ENCODE assay signal across 9 mouse cellular contexts in genomic region chr5:105715531-105716124, GRCm38 (mm10). TPM values are rescaled to one million over a fixed set of nuclear protein-coding genes. Genes with fewer than 3 reads are reported as not detected.
DNase-seq lines count a peak whose midpoint lies in the region; ATAC-seq lines count a peak whose summit lies in the region.
"Had no signal": no experiment of that assay in that cellular context is flagged by ENCODE, and none has a peak within 500 bp of the region (broad histone marks: within the 10 kb centered on the region; RNA-seq: fewer than 3 reads in every experiment).

No protein-coding gene starts in this region.

- H3K4me2 ChIP-seq in hindbrain, embryonic 12.5 days (replicated peaks), result 0 out of 2 replicates have a peak overlapping the region, but pooled peaks have one; percentile 13
- no peak overlapping the region for H3K4me2 ChIP-seq in forebrain, embryonic 16.5 days (ENCODE audit: low read length)
- H3K4me2 ChIP-seq in limb, embryonic 12.5 days, result peak overlapping the region; percentile 7; the same call in 1 of the 2 replicates
- H3K4me2 ChIP-seq: liver, embryonic 15.5 days had no signal

- peak overlapping the region; percentile 64 for H3K27ac ChIP-seq in hindbrain, embryonic 12.5 days
- no peak overlapping the region for H3K27ac ChIP-seq in hindbrain, embryonic 10.5 days
- H3K27ac ChIP-seq in forebrain, embryonic 16.5 days (ENCODE audit: low read length), result no peak overlapping the region
- peak overlapping the region; percentile 82 for H3K27ac ChIP-seq in limb, embryonic 12.5 days
- H3K27ac ChIP-seq: liver, embryonic 15.5 days had no signal

- peak; percentile 38; the same call in 1 of the 2 replicates for ATAC-seq in hindbrain, embryonic 12.5 days (ENCODE audit: low FRiP score)
- ATAC-seq in forebrain, embryonic 16.5 days, result peak; percentile 61
- ATAC-seq in limb, embryonic 12.5 days (ENCODE audit: insufficient number of reproducible peaks, insufficient read depth, low FRiP score, low TSS enrichment, low read depth), result peak; percentile 66; the same call in 1 of the 2 replicates

- no peaks in the 10 kb centered on the region for H3K27me3 ChIP-seq in hindbrain, embryonic 12.5 days
- H3K27me3 ChIP-seq in hindbrain, embryonic 10.5 days (ENCODE audit: insufficient read depth, poor library complexity, severe bottlenecking), result no peaks in the 10 kb centered on the region
- H3K27me3 ChIP-seq in forebrain, embryonic 16.5 days (replicated peaks; ENCODE audit: control insufficient read depth, insufficient read depth, low read length), result no peaks in the 10 kb centered on the region
- H3K27me3 ChIP-seq in limb, embryonic 12.5 days, result no peaks in the 10 kb centered on the region
- H3K27me3 ChIP-seq: liver, embryonic 15.5 days had no signal

- peaks cover 33% of the 10 kb centered on the region for H3K4me1 ChIP-seq in hindbrain, embryonic 12.5 days
- H3K4me1 ChIP-seq in hindbrain, embryonic 10.5 days (replicated peaks), result peaks cover 29% of the 10 kb centered on the region
- H3K4me1 ChIP-seq in forebrain, embryonic 16.5 days (replicated peaks; ENCODE audit: control insufficient read depth, insufficient read depth, low read length), result peaks cover 36% of the 10 kb centered on the region
- H3K4me1 ChIP-seq in limb, embryonic 12.5 days (replicated peaks), result peaks cover 30% of the 10 kb centered on the region

- WGBS in hindbrain, embryonic 12.5 days, result 56% methylated on average over 10 of the region's 10 CpGs
- 68% methylated on average over 10 of the region's 10 CpGs for WGBS in hindbrain, embryonic 10.5 days
- 17% methylated on average over 10 of the region's 10 CpGs for WGBS in forebrain, embryonic 16.5 days
- 56% methylated on average over 10 of the region's 10 CpGs for WGBS in limb, embryonic 12.5 days

- 0 out of 2 replicates have a peak, but pooled peaks cover 7% of the 10 kb centered on the region for H3K36me3 ChIP-seq in hindbrain, embryonic 12.5 days
- peaks cover 41% of the 10 kb centered on the region for H3K36me3 ChIP-seq in hindbrain, embryonic 10.5 days
- no peaks in the 10 kb centered on the region for H3K36me3 ChIP-seq in forebrain, embryonic 16.5 days (ENCODE audit: control insufficient read depth, insufficient read depth)
- H3K36me3 ChIP-seq in limb, embryonic 12.5 days, result 0 out of 2 replicates have a peak, but pooled peaks cover 4% of the 10 kb centered on the region
- H3K36me3 ChIP-seq: liver, embryonic 15.5 days had no signal

- no peak for DNase-seq in hindbrain, embryonic 10.5 days (ENCODE audit: low spot score)
- DNase-seq in CD4-positive, CD25-positive, alpha-beta regulatory T cell, adult 2 months (ENCODE audit: low read depth, low spot score), result peak; percentile 72
- peak; percentile 86 for DNase-seq in testis, postnatal 10 days (ENCODE audit: low spot score)
- DNase-seq in yolk sac, embryonic 10.5 days (ENCODE audit: low spot score), result no peak
- DNase-seq in cerebellum, adult 11-12 months, result no peak

- H3K9ac ChIP-seq in hindbrain, embryonic 12.5 days, result no peak overlapping the region
- H3K9ac ChIP-seq in forebrain, embryonic 16.5 days (replicated peaks; ENCODE audit: low read depth, low read length), result no peak overlapping the region
- no peak overlapping the region for H3K9ac ChIP-seq in limb, embryonic 12.5 days (replicated peaks)
- H3K9ac ChIP-seq: liver, embryonic 15.5 days had no signal

- H3K4me3 ChIP-seq in hindbrain, embryonic 12.5 days, result no peak overlapping the region
- H3K4me3 ChIP-seq in hindbrain, embryonic 10.5 days, result no peak overlapping the region
- no peak overlapping the region for H3K4me3 ChIP-seq in forebrain, embryonic 16.5 days (replicated peaks; ENCODE audit: low read length)
- no peak overlapping the region for H3K4me3 ChIP-seq in limb, embryonic 12.5 days (replicated peaks)
- H3K4me3 ChIP-seq: liver, embryonic 15.5 days had no signal

- no peaks in the 10 kb centered on the region for H3K9me3 ChIP-seq in hindbrain, embryonic 12.5 days (replicated peaks)
- H3K9me3 ChIP-seq in hindbrain, embryonic 10.5 days, result no peaks in the 10 kb centered on the region
- H3K9me3 ChIP-seq in forebrain, embryonic 16.5 days (ENCODE audit: control insufficient read depth, low read length), result no peaks in the 10 kb centered on the region
- no peaks in the 10 kb centered on the region for H3K9me3 ChIP-seq in limb, embryonic 12.5 days
- H3K9me3 ChIP-seq: liver, embryonic 15.5 days had no signal

RNA-seq across cellular contexts. Expression of gene Lrrc8d, which starts 15.9 kb away (rescaled TPM):
- polyA plus RNA-seq in hindbrain, embryonic 12.5 days (2016; fragmentation: Nextera tagmentation; extraction: Ambion mirVana), result 35.0 and 35.9 TPM in 2 replicates
- 20.9 and 24.4 TPM in 2 replicates for polyA plus RNA-seq in hindbrain, embryonic 10.5 days (2016; fragmentation: Nextera tagmentation; extraction: Ambion mirVana)
- 37.5 and 40.8 TPM in 2 replicates for polyA plus RNA-seq in forebrain, embryonic 16.5 days (2015; fragmentation: Nextera tagmentation; extraction: Ambion mirVana)
- polyA plus RNA-seq in limb, embryonic 12.5 days (2016; fragmentation: Nextera tagmentation; extraction: Ambion mirVana), result 22.9 and 23.1 TPM in 2 replicates

Comparison
In these comparisons a context has a peak if more than half of its experiments do, and no peak if none do; other contexts are left out.
1. H3K27ac ChIP-seq: peak in hindbrain, embryonic 12.5 days (single experiment) and limb, embryonic 12.5 days (single experiment); none in hindbrain, embryonic 10.5 days (single experiment) and forebrain, embryonic 16.5 days (single experiment).
2. DNase-seq: peak in CD4-positive, CD25-positive, alpha-beta regulatory T cell, adult 2 months (single experiment) and testis, postnatal 10 days (single experiment); none in hindbrain, embryonic 10.5 days (single experiment), yolk sac, embryonic 10.5 days (single experiment) and cerebellum, adult 11-12 months (single experiment).
3. Peak in every context shown above with its lines, with median percentiles within 50 percentile points of each other: ATAC-seq.